27 mouse cellular contexts compared by ENCODE assay signal in the genomic region with DNA sequence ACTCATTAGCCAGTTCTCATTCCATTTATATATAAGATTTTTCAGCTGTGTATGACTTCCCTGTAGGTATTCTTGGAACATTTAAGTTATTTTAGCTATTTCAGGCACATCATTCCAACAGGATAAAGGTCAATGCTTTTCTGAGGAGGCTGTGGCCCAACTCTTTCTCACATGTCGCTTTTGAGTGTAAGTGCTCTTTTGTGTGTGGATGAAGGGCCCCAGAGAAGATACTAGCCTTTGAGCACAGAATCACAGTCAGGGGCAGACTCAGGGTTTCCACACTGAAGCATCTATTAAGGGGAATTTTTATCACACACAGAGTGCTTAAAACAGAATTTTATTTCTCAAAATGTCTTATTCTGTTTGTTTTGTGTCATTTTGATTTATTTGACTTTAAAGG.
"Had no signal": no experiment of that assay in that cellular context is flagged by ENCODE, and none has a peak within 500 bp of the region (broad histone marks: within the 10 kb centered on the region; RNA-seq: fewer than 3 reads in every experiment).

No protein-coding gene starts in this region.

- DNase-seq: gastrocnemius, adult 2 months; gastrocnemius, postnatal 10 days; gastrocnemius, postnatal 25 days; heart, adult 18-20 months; heart, postnatal 10 days; heart, postnatal 4 days; kidney, adult 18-20 months; kidney, adult 8-10 months; kidney, postnatal 10 days; kidney, postnatal 25 days; kidney, postnatal 4 days; liver; liver, embryonic 13.5 days had no signal

- H3K9ac ChIP-seq: heart, embryonic 12.5 days; hindbrain, embryonic 12.5 days; hindbrain, embryonic 14.5 days; intestine, embryonic 15.5 days; limb, embryonic 12.5 days; liver, embryonic 13.5 days had no signal

- H3K4me1 ChIP-seq: heart, embryonic 10.5 days; heart, embryonic 12.5 days; hindbrain, embryonic 10.5 days; hindbrain, embryonic 12.5 days; intestine, embryonic 15.5 days; limb, embryonic 10.5 days; limb, embryonic 12.5 days; liver, embryonic 13.5 days had no signal

- H3K4me2 ChIP-seq: heart, embryonic 12.5 days; hindbrain, embryonic 12.5 days; hindbrain, embryonic 14.5 days; intestine, embryonic 15.5 days; limb, embryonic 12.5 days; liver, embryonic 11.5 days; liver, embryonic 13.5 days had no signal

- H3K9me3 ChIP-seq: heart, embryonic 10.5 days; heart, embryonic 12.5 days; hindbrain, embryonic 10.5 days; hindbrain, embryonic 12.5 days; intestine, embryonic 15.5 days; limb, embryonic 10.5 days; limb, embryonic 12.5 days; liver, embryonic 13.5 days had no signal

- H3K27ac ChIP-seq: gastrocnemius, adult 2 months; heart, embryonic 10.5 days; hindbrain, embryonic 10.5 days; hindbrain, embryonic 12.5 days; hindbrain, embryonic 14.5 days; intestine, embryonic 15.5 days; layer of hippocampus, adult 2 months; left cerebral cortex, adult 2 months; limb, embryonic 10.5 days; limb, embryonic 12.5 days; liver, embryonic 13.5 days had no signal

- H3K36me3 ChIP-seq: heart, embryonic 10.5 days; heart, embryonic 12.5 days; hindbrain, embryonic 10.5 days; hindbrain, embryonic 12.5 days; intestine, embryonic 15.5 days; limb, embryonic 10.5 days; limb, embryonic 12.5 days; liver, embryonic 13.5 days had no signal

- H3K27me3 ChIP-seq: heart, embryonic 12.5 days; hindbrain, embryonic 12.5 days; intestine, embryonic 15.5 days; limb, embryonic 12.5 days; liver, embryonic 13.5 days had no signal

- H3K4me3 ChIP-seq: gastrocnemius, adult 2 months; heart, embryonic 10.5 days; heart, embryonic 12.5 days; hindbrain, embryonic 10.5 days; hindbrain, embryonic 12.5 days; intestine, embryonic 15.5 days; layer of hippocampus, adult 2 months; left cerebral cortex, adult 2 months; limb, embryonic 10.5 days; limb, embryonic 12.5 days; liver, embryonic 13.5 days had no signal

- ATAC-seq: hindbrain, embryonic 16.5 days; inflammation-experienced regulatory T-cells, adult 6 months; intestine, embryonic 15.5 days; intestine, postnatal 0 days had no signal
